Mouse (Mus musculus): ENCODE measurements around the gene A930004D18Rik. TPM values are rescaled to one million over a fixed set of nuclear protein-coding genes. Genes with fewer than 3 reads are reported as not detected.

Gene A930004D18Rik
- polyA plus RNA-seq, 1 experiment: not detected

GRCm38 (mm10) chr2:18053951-18054530 is 16.5 kb upstream of the A930004D18Rik start:
- H3K4me1 ChIP-seq (ENCODE audit: control insufficient read depth, insufficient read depth, low read length): peaks cover 8% of the 10 kb centered on the region
- H3K27ac ChIP-seq (ENCODE audit: insufficient read depth, low read depth, low read length): no peak overlapping the region
- H3K4me3 ChIP-seq (ENCODE audit: insufficient read depth, low read length): no peak overlapping the region
- no peak for TF ChIP-seq CTCF (IDR thresholded peaks at IDR 0.05; ENCODE audit: low read depth, low read length)
- TF ChIP-seq POLR2A (IDR thresholded peaks at IDR 0.05; ENCODE audit: borderline replicate concordance, low read depth, low read length): no peak

DNA sequence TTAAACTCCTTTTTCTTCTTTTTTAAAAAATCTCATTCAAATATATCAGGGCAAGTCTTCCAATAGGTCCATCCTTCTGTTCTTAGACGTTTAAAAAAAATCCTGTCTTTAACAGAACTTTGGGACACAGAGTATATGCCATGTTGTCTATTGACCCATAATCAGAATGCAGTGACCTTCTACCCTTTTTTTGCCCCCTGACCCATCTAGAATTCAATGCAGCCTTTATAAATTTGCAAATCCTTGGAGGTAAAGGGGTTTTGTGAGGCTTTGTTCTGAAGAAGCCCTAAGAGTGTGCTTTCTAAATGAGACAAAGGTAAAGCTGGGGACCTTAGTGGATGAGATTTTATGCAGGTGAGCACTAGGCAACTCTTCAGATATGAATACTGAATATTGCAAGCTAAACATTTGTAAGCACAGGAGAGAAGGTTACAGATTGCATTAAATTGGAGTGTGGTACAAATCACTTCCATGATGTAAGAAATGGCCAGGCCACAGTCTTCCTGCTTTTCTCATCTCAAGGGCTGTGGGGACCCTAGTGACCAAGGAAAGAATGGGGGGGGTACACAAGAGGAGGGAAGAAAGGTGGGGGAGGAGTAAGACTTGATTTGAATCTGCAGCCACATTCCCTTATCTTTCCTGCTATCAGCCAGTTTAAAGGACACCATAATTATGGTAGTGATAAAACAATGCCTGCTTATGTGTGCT is 15.9 kb upstream of the A930004D18Rik start:
- Histone ChIP-seq H3K27ac (ENCODE audit: insufficient read depth, low read depth, low read length) (no peak overlapping the region), H3K4me1 (ENCODE audit: control insufficient read depth, insufficient read depth, low read length) (peaks cover 6% of the 10 kb centered on the region), H3K4me3 (ENCODE audit: insufficient read depth, low read length) (no peak overlapping the region)
- TF ChIP-seq POLR2A (IDR thresholded peaks at IDR 0.05; ENCODE audit: borderline replicate concordance, low read depth, low read length): no peak
- no peak for TF ChIP-seq CTCF (IDR thresholded peaks at IDR 0.05; ENCODE audit: low read depth, low read length)

DNA sequence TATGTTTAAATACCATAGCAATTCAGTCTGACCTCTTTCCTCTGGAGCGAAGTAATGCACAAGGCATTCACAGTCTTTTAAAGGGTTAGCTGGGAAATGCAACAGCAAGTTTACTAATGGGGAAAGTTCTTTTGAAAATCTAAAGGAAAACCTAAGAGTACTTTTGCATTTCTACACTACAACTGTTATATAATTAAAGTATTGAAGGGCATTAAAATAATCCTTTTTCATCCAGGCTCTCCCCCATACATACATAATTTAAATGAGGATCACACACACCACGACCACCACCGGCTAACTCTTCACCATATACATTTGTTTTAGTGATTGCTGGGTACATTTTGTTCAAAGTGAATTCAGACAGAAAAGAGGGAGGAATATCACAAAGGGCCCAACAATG is 15.0 kb upstream of the A930004D18Rik start:
- peaks cover 2% of the 10 kb centered on the region; the same call in 1 of the 2 replicates for H3K4me1 ChIP-seq (ENCODE audit: control insufficient read depth, insufficient read depth, low read length)
- H3K4me3 ChIP-seq (ENCODE audit: insufficient read depth, low read length): no peak overlapping the region
- TF ChIP-seq CTCF (IDR thresholded peaks at IDR 0.05; ENCODE audit: low read depth, low read length) (no peak), POLR2A (IDR thresholded peaks at IDR 0.05; ENCODE audit: borderline replicate concordance, low read depth, low read length) (no peak)
- no peak overlapping the region for H3K27ac ChIP-seq (ENCODE audit: insufficient read depth, low read depth, low read length)

- Histone ChIP-seq H3K27ac (ENCODE audit: insufficient read depth, low read depth, low read length) (no peak overlapping the region), H3K4me3 (ENCODE audit: insufficient read depth, low read length) (no peak overlapping the region), H3K4me1 (ENCODE audit: control insufficient read depth, insufficient read depth, low read length) (peaks cover 2% of the 10 kb centered on the region; the same call in 1 of the 2 replicates)
- TF ChIP-seq POLR2A (IDR thresholded peaks at IDR 0.05; ENCODE audit: borderline replicate concordance, low read depth, low read length) (no peak), CTCF (IDR thresholded peaks at IDR 0.05; ENCODE audit: low read depth, low read length) (no peak)
These were observed 14.3 kb upstream of the A930004D18Rik start for GRCm38 (mm10) chr2:18051831-18052170.

DNA sequence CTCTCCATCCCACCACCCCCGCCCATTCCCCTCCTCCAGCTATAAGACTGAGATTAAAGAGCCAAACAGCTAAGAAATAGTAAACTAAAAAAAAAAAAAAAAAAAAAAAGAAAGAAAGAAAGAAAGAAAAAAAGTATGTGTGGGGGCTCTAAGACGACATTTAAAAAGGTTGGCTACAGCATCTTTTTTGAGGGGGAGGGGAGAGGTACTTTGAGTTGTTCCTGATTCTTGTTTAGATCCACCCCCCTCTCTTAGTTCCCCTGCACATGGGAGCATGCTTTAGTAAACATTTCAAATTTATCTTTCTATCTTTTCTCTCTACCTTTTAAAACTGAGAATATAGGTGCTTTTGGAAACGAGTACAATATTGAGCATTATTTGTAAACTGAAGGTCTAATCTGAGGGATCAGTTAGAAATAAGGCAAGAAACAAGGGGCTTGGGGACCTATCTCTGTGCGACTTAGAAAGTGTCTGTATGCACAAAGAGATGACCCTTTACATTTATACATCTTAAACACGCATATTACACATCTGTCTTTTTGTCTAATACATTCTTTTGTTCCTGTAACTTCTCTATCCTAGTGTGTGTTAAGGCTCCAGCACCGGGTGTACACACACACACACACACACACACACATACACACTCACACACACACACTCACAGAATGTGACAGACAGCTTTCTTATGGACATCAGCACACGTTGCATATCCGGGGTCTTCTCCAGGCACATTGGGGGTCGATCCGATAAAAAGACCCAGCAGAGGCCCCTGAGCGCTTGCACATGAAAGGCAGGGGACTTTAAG is 13.7 kb upstream of the A930004D18Rik start:
- Histone ChIP-seq H3K4me3 (ENCODE audit: insufficient read depth, low read length) (no peak overlapping the region), H3K4me1 (ENCODE audit: control insufficient read depth, insufficient read depth, low read length) (peaks cover 2% of the 10 kb centered on the region; the same call in 1 of the 2 replicates), H3K27ac (ENCODE audit: insufficient read depth, low read depth, low read length) (no peak overlapping the region)
- no peak for TF ChIP-seq POLR2A (IDR thresholded peaks at IDR 0.05; ENCODE audit: borderline replicate concordance, low read depth, low read length)
- TF ChIP-seq CTCF (IDR thresholded peaks at IDR 0.05; ENCODE audit: low read depth, low read length): no peak

DNA sequence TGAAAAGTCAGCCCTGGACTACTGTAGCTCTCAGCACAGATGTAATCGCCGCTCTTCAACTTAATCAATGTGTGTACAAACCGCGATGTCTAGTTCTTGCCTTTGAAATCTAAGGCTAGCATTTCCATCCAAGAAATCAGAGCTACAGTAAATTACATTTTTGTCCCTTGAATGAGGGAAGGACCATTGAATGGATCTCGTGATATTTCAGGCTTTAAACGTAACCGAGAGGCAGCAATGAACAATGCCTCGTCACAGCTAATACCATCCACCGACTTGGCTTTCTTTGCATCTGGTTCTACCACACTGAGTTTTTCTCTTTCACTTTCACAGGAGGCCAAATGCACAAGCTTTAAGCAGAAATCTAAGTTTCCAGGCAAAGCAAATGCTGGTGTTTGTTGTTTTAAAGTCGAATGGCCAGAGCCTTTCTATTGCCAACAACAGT is 13.0 kb upstream of the A930004D18Rik start:
- Histone ChIP-seq H3K4me3 (ENCODE audit: insufficient read depth, low read length) (no peak overlapping the region), H3K27ac (ENCODE audit: insufficient read depth, low read depth, low read length) (no peak overlapping the region), H3K4me1 (ENCODE audit: control insufficient read depth, insufficient read depth, low read length) (peaks cover 2% of the 10 kb centered on the region; the same call in 1 of the 2 replicates)
- no peak for TF ChIP-seq POLR2A (IDR thresholded peaks at IDR 0.05; ENCODE audit: borderline replicate concordance, low read depth, low read length)
- no peak for TF ChIP-seq CTCF (IDR thresholded peaks at IDR 0.05; ENCODE audit: low read depth, low read length)

- TF ChIP-seq POLR2A (IDR thresholded peaks at IDR 0.05; ENCODE audit: borderline replicate concordance, low read depth, low read length) (no peak), CTCF (IDR thresholded peaks at IDR 0.05; ENCODE audit: low read depth, low read length) (no peak)
- H3K27ac ChIP-seq (ENCODE audit: insufficient read depth, low read depth, low read length): no peak overlapping the region
- H3K4me1 ChIP-seq (ENCODE audit: control insufficient read depth, insufficient read depth, low read length): no peaks in the 10 kb centered on the region
- H3K4me3 ChIP-seq (ENCODE audit: insufficient read depth, low read length): no peak overlapping the region
These were observed 12.5 kb upstream of the A930004D18Rik start for GRCm38 (mm10) chr2:18050018-18050417.

- TF ChIP-seq POLR2A (IDR thresholded peaks at IDR 0.05; ENCODE audit: borderline replicate concordance, low read depth, low read length) (no peak), CTCF (IDR thresholded peaks at IDR 0.05; ENCODE audit: low read depth, low read length) (no peak)
- no peak overlapping the region for H3K4me3 ChIP-seq (ENCODE audit: insufficient read depth, low read length)
- no peak overlapping the region for H3K27ac ChIP-seq (ENCODE audit: insufficient read depth, low read depth, low read length)
- H3K4me1 ChIP-seq (ENCODE audit: control insufficient read depth, insufficient read depth, low read length): no peaks in the 10 kb centered on the region
These were observed 11.8 kb upstream of the A930004D18Rik start for GRCm38 (mm10) chr2:18049279-18049821.

DNA sequence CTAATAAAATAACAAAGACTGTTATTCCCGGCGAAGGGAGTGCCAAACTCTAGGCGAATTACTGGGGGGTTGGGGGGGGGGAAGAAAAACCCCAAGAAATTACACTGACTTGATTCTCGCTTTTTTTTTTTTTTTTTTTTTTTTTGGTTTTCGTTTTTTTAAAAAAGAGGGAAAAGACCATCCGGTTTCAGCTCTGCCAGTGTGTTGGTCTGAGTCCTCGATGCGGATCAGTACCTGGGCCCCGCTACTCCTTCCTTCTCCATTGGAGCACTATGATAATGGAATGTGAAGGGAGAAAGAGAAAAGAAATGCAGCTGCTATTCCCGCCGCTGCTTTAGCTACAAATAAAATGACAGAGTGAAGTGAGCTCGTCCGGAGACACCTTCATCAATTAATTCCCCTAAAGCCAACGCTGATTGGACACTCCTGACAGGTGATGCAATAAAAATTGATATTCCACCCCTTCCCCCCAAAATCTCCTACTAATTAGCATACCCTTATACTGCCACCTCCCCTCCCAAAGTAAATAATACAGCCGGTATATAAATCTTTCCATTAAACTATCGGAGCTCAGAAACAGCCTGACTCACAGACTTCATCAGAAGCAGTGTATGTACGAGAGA is 11.0 kb upstream of the A930004D18Rik start, which contains the start of gene Skida1:
Gene Skida1 (minus strand): TSS at position 599 of the 623 bp plus-strand sequence.
- TF ChIP-seq POLR2A (IDR thresholded peaks at IDR 0.05; ENCODE audit: borderline replicate concordance, low read depth, low read length): no peak
- no peak for TF ChIP-seq CTCF (IDR thresholded peaks at IDR 0.05; ENCODE audit: low read depth, low read length)
- no peak within 1 kb of the TSS for H3K27ac ChIP-seq (ENCODE audit: insufficient read depth, low read depth, low read length)
- H3K4me3 ChIP-seq (ENCODE audit: insufficient read depth, low read length): peak within 1 kb of the TSS; percentile 50
- no peaks in the 10 kb centered on the region for H3K4me1 ChIP-seq (ENCODE audit: control insufficient read depth, insufficient read depth, low read length)
